Mouse (Mus musculus): Measurements from ENCODE around the gene Dnm3. TPM values are rescaled to one million over a fixed set of nuclear protein-coding genes. Genes with fewer than 3 reads are reported as not detected.

The Dnm3 gene
- polyA plus RNA-seq, 1 experiment from 2014 or later = 33.5 TPM

GRCm38 (mm10) chr1:162274674-162275248, 203.1 kb downstream of the Dnm3 start:
- Histone ChIP-seq H3K4me2 (replicated peaks) (no peak overlapping the region), H3K36me3 (no peaks in the 10 kb centered on the region), H3K4me3 (replicated peaks) (no peak overlapping the region), H3K9ac (replicated peaks) (no peak overlapping the region), H3K27ac (no peak overlapping the region), H3K4me1 (replicated peaks) (no peaks in the 10 kb centered on the region), H3K9me3 (no peaks in the 10 kb centered on the region), H3K27me3 (no peaks in the 10 kb centered on the region)
- 89% methylated on average over 11 of the region's 11 CpGs for WGBS
- ATAC-seq = no peak

GRCm38 (mm10) chr1:162256912-162257607, 220.8 kb downstream of the Dnm3 start:
- Histone ChIP-seq H3K4me2 (replicated peaks) (no peak overlapping the region), H3K4me3 (replicated peaks) (no peak overlapping the region), H3K36me3 (no peaks in the 10 kb centered on the region), H3K4me1 (replicated peaks) (peaks cover 10% of the 10 kb centered on the region), H3K27me3 (no peaks in the 10 kb centered on the region), H3K9ac (replicated peaks) (no peak overlapping the region), H3K27ac (no peak overlapping the region), H3K9me3 (no peaks in the 10 kb centered on the region)
- 89% methylated on average over 6 of the region's 6 CpGs for WGBS
- no peak for ATAC-seq

- no peak overlapping the region for H3K27ac ChIP-seq
- WGBS = 41% methylated on average over 5 of the region's 5 CpGs
- no peak overlapping the region for H3K9ac ChIP-seq (replicated peaks)
- no peaks in the 10 kb centered on the region for H3K27me3 ChIP-seq
- H3K4me3 ChIP-seq (replicated peaks) = no peak overlapping the region
- peaks cover 10% of the 10 kb centered on the region for H3K4me1 ChIP-seq (replicated peaks)
- 0 out of 2 replicates have a peak, but pooled peaks cover 3% of the 10 kb centered on the region for H3K36me3 ChIP-seq
- ATAC-seq = peak; percentile 43; the same call in 1 of the 2 replicates
- no peak overlapping the region for H3K4me2 ChIP-seq (replicated peaks)
- H3K9me3 ChIP-seq = no peaks in the 10 kb centered on the region
Observed at GRCm38 (mm10) chr1:162254944-162255343, 222.9 kb downstream of the Dnm3 start.

DNA sequence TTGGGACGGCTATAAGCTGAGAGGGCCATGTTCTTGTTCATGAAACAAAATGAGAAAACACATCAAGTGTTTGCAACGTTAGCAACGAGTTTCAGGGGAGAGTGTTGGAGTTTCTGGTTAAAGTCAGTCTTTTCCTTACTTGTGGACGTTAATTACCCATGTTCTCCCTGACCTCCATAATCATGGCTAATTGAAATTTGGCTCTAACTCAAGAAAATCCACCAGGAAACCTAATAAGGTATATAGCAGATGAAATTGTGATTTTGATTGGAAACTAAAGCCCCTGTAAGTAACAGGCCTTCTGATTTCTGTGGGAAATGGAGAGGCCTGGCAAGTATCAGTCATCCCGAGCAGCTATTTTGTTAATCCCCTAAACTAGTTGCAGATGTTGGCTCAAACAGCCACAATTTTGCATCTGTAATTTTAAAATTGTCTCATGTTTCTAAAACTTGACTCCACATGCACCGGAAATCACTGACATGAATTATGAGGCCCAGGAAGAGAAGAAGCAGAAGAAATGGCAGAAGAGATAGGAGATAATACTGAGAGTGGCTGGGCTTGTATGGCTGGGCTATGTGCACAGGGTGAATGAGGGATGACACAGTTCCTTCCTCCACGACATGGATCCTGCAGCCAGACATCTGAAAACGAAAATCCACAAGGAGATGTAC, 223.7 kb downstream of the Dnm3 start:
- no peak overlapping the region for H3K4me2 ChIP-seq (replicated peaks)
- H3K9ac ChIP-seq (replicated peaks) = no peak overlapping the region
- H3K9me3 ChIP-seq = no peaks in the 10 kb centered on the region
- H3K4me1 ChIP-seq (replicated peaks) = peaks cover 10% of the 10 kb centered on the region
- H3K27ac ChIP-seq = no peak overlapping the region
- H3K36me3 ChIP-seq = 0 out of 2 replicates have a peak, but pooled peaks cover 3% of the 10 kb centered on the region
- no peaks in the 10 kb centered on the region for H3K27me3 ChIP-seq
- WGBS = 86% methylated on average over 8 of the region's 8 CpGs
- H3K4me3 ChIP-seq (replicated peaks) = no peak overlapping the region
- ATAC-seq = no peak

- Histone ChIP-seq H3K36me3 (0 out of 2 replicates have a peak, but pooled peaks cover 3% of the 10 kb centered on the region), H3K4me2 (replicated peaks) (no peak overlapping the region), H3K27ac (no peak overlapping the region), H3K4me1 (replicated peaks) (peaks cover 10% of the 10 kb centered on the region), H3K27me3 (no peaks in the 10 kb centered on the region), H3K9ac (replicated peaks) (no peak overlapping the region), H3K9me3 (no peaks in the 10 kb centered on the region), H3K4me3 (replicated peaks) (no peak overlapping the region)
- ATAC-seq = no peak
- whole genome bisulfite sequencing = 71% methylated on average over 2 of the region's 2 CpGs
Observed at GRCm38 (mm10) chr1:162252869-162253268, 225.0 kb downstream of the Dnm3 start.

- Histone ChIP-seq H3K36me3 (0 out of 2 replicates have a peak, but pooled peaks cover 3% of the 10 kb centered on the region), H3K4me3 (replicated peaks) (no peak overlapping the region), H3K27me3 (no peaks in the 10 kb centered on the region), H3K9me3 (no peaks in the 10 kb centered on the region), H3K4me2 (replicated peaks) (no peak overlapping the region), H3K4me1 (replicated peaks) (no peaks in the 10 kb centered on the region), H3K27ac (no peak overlapping the region), H3K9ac (replicated peaks) (no peak overlapping the region)
- ATAC-seq = no peak
- WGBS = 94% methylated on average over 5 of the region's 5 CpGs
Observed at GRCm38 (mm10) chr1:162247216-162247615, 230.6 kb downstream of the Dnm3 start.

DNA sequence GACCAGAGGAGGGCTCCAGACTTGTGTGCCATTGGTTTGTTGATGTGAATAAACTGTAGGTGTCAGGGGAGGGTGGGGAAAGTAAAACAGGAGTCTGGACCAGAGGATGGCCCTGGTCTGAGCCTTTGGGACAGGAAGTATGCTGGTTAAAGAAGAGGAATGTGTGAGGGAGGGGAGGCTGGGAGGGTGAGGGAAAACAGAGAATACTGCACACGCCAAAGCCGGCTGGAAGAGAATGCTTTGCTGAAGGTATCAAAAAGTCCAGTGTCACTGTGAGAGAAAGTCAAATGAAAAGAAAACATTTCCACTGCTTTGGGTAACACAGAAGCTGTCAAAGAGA, 234.2 kb downstream of the Dnm3 start:
- Histone ChIP-seq H3K4me3 (replicated peaks) (no peak overlapping the region), H3K9ac (replicated peaks) (no peak overlapping the region), H3K9me3 (no peaks in the 10 kb centered on the region), H3K36me3 (no peaks in the 10 kb centered on the region), H3K27ac (no peak overlapping the region), H3K4me2 (replicated peaks) (no peak overlapping the region), H3K27me3 (no peaks in the 10 kb centered on the region), H3K4me1 (replicated peaks) (peaks cover 4% of the 10 kb centered on the region; the same call in 1 of the 2 replicates)
- no peak for ATAC-seq
- 68% methylated on average over 2 of the region's 2 CpGs for WGBS

GRCm38 (mm10) chr1:162242980-162243650, 234.7 kb downstream of the Dnm3 start:
- no peak overlapping the region for H3K9ac ChIP-seq (replicated peaks)
- no peak overlapping the region for H3K4me3 ChIP-seq (replicated peaks)
- no peaks in the 10 kb centered on the region for H3K27me3 ChIP-seq
- H3K4me2 ChIP-seq (replicated peaks) = no peak overlapping the region
- peaks cover 4% of the 10 kb centered on the region; the same call in 1 of the 2 replicates for H3K4me1 ChIP-seq (replicated peaks)
- H3K36me3 ChIP-seq = no peaks in the 10 kb centered on the region
- no peak for ATAC-seq
- H3K9me3 ChIP-seq = no peaks in the 10 kb centered on the region
- H3K27ac ChIP-seq = no peak overlapping the region
- 74% methylated on average over 7 of the region's 7 CpGs for WGBS

- Histone ChIP-seq H3K4me3 (replicated peaks) (no peak overlapping the region), H3K36me3 (no peaks in the 10 kb centered on the region), H3K9ac (replicated peaks) (no peak overlapping the region), H3K27ac (no peak overlapping the region), H3K4me1 (replicated peaks) (peaks cover 4% of the 10 kb centered on the region; the same call in 1 of the 2 replicates), H3K9me3 (no peaks in the 10 kb centered on the region), H3K4me2 (replicated peaks) (no peak overlapping the region), H3K27me3 (no peaks in the 10 kb centered on the region)
- ATAC-seq = no peak
- WGBS = 85% methylated on average over 4 of the region's 4 CpGs
Observed at GRCm38 (mm10) chr1:162240720-162241119, 237.1 kb downstream of the Dnm3 start.

DNA sequence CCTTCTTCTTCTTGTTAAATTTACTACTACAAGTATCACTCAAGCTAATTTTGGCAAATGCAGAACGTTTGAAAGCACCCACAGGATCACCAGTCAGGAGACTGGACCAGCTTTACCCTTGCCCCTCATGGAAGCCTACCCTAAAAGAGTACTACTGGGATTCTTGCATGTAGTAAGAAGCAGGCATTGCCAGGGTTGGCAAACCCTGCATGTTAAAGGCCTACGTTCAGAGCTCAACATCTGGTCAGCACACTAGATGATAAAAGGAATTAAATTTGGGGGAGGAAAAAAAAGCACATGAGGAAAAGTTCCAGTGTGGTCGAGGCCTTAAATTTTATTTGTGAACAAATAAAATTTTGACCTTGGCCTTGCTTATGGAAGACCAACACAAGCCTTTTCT, 239.2 kb downstream of the Dnm3 start:
- no peak overlapping the region for H3K9ac ChIP-seq (replicated peaks)
- WGBS = 76% methylated on average over 3 of the region's 3 CpGs
- no peak overlapping the region for H3K4me2 ChIP-seq (replicated peaks)
- no peak overlapping the region for H3K4me3 ChIP-seq (replicated peaks)
- peaks cover 4% of the 10 kb centered on the region; the same call in 1 of the 2 replicates for H3K4me1 ChIP-seq (replicated peaks)
- H3K27me3 ChIP-seq = no peaks in the 10 kb centered on the region
- ATAC-seq = no peak
- H3K36me3 ChIP-seq = no peaks in the 10 kb centered on the region
- H3K9me3 ChIP-seq = no peaks in the 10 kb centered on the region
- no peak overlapping the region for H3K27ac ChIP-seq

- Histone ChIP-seq H3K27ac (no peak overlapping the region), H3K27me3 (no peaks in the 10 kb centered on the region), H3K36me3 (no peaks in the 10 kb centered on the region), H3K9me3 (no peaks in the 10 kb centered on the region), H3K4me2 (replicated peaks) (no peak overlapping the region), H3K9ac (replicated peaks) (no peak overlapping the region), H3K4me1 (replicated peaks) (no peaks in the 10 kb centered on the region), H3K4me3 (replicated peaks) (no peak overlapping the region)
- ATAC-seq = no peak
- WGBS = 91% methylated on average over 7 of the region's 7 CpGs
Observed at GRCm38 (mm10) chr1:162236624-162237159, 241.1 kb downstream of the Dnm3 start.
